Mouse (Mus musculus): Measurements from ENCODE around the gene Cbx6.

Gene Cbx6

DNA sequence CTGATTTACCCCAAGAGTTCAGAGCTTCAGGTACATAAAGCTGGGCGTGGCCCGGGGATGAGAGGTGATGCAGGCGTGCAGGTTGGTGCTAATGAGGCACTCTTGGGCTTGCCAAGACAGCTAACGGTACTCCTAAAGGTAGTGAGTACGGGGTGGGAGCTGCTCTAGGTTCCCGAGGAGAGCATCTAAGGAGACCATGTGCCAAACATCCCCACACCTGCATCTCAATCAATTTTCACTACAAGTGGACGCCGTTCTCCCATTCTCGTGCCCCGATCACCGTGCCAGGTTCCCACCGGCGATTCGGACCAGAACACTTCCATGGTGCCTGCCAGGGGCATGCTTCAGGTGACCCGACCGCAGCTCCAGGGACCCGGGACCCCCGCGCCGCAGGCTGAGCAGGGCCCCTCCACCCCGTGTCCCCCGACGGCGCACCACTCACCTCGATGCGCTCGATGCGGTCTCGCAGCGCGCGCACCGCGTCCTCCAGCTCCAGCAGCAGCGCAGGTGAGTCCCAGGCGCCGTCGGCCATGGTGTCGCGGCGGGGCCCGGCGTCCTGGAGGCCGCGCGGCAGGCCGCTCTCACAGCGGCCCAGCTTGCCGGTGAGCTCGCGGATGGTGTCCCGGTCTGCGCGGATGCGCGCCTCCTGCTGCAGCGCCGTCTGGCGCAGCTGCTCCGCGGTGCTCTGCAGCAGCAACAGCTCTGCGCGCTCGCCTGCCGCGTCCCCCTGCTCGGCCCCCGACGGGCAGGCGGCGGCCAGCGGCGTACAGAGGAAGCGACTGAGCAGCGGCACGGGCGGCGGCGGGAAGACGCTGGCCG lies 30.7 kb downstream of the Cbx6 start:
- DNase-seq (ENCODE audit: low read depth) = peak; percentile 28

DNA sequence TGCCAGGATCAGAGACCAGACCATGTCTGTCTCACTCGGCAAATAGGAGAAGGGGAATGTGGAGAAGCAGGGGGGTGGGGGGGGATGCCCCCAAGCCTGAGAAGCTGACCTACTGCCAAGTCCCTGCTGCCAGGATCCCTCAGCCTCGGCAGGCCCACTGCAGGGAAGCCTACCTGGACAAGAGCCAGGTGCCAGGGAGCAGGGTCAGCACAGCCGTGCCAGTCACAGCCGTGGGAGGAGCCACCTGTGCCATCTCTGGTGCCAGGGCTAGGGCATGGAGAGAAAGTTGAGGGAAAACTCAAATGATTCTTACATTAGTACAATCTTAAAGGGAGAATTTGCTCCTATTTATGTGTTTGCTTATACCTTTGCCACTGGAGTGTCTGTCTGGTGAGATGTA lies 32.2 kb downstream of the Cbx6 start:
- no peak for DNase-seq (ENCODE audit: low read depth)

DNA sequence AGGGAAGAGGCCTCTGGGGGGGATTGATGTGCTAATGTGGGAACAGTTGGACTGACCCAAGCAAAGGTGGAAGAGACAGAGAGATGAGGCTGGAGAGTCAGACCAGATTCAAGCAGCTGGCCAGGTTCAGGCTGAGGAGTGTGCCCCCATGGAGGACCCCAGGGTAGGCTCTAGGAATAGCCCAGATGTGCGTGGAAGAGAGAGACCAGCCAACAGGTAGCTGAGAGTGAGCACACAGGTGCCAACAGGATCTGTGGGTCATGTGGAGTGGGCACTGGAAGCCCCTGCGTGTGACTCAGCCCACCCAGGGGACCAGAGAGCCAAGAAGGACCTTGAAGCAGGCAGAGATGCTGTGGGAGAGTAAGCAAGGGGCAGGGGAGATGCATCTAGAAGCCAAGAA lies 32.8 kb downstream of the Cbx6 start:
- DNase-seq (ENCODE audit: low read depth) = no peak

DNA sequence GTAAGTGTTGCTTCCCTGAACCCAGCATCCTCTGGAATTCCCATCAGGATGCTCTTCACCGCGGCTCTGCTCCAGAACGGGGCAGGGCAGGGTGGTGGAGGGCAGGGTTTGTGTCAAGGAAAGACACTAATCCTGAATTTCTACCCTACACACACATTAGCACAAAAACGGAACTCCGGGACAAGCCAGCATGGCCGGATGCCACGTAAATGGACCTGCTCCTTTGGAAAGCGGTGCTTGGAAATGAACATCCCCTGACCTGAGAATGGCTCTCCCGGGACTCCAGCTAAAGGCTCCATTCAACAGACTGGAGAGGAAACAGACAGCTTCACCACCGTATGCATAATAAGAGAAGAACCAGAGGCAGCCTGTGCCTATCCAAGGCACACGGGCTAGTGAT lies 33.8 kb downstream of the Cbx6 start:
- no peak for DNase-seq (ENCODE audit: low read depth)

DNA sequence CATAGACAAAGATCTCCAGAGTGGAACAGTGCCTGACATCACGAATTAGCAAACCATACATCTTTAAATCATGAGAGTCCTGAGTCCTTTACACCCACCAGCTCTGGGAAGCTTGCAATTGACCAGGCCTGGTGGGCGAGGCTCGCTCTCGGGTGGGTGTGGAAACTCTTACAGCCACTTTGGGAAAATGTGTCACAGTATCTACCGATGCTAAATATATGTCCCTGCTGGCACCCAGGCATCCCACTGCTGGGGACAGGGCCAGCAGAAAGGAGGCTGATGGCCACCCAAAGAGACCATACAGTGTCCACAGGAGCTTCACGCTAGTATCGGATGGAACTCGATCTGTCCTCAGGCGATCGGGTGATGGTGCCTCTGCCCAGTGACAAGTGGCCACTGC lies 35.9 kb downstream of the Cbx6 start:
- no peak for DNase-seq (ENCODE audit: low read depth)

DNA sequence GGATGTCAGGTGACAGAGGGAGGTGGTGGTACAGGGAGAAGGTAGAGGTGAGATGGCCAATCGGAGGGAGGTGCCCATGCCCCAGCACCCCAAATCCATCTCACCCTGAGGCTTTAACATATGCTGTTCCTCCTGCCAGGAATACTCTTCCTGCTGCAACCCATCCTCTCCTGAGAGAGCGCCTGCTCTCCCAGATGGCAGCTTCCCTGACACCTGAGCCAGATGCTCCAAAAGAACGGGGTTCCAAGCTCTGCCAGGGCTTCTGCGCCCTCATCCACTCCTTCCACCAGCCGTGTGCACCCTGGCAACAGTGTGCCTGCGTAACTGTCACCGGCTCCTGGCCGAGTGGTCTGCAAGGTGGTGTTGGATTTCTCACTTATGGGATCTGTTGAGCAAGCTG lies 36.8 kb downstream of the Cbx6 start:
- DNase-seq (ENCODE audit: low read depth) = no peak

DNA sequence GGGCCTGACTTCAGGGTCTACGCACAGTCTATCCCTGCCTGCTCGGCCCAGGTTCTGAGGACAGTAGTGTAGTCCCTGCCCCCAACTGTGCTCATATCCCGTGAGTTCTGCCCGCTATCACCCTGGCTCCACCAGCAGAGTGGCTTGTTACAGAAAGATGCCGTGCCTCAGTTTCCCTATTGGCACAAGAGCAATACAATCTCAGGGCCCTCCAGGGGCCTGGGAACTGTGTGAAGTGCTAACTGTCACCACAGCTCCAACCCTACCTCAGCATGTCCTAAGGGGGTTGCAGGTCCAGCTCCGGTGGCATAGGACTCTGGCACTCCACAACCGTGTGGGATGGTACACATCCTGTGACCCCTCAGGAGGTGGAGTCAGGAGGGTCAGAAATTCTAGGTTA lies 37.4 kb downstream of the Cbx6 start:
- no peak for DNase-seq (ENCODE audit: low read depth)

DNA sequence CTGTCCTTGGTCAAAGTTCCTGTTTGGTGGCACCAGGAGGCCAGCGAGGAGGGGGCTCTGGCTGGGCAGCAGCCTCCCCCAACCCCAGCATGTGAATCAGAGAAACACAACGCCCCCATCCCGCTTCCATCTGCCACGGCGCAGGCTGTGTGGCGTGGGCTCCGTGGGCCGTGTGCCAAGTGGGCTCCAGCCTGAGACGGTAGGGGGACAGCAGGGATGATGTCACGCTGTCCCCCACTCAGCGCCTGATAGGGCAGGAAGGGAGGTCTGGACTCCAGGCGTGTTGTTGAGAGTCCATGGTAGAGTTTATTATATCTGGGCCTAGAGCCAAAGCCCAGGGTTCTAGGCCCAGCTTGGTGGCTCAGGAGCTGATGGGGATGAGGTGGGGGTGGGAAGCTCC lies 38.2 kb downstream of the Cbx6 start:
- DNase-seq (ENCODE audit: low read depth) = no peak

DNA sequence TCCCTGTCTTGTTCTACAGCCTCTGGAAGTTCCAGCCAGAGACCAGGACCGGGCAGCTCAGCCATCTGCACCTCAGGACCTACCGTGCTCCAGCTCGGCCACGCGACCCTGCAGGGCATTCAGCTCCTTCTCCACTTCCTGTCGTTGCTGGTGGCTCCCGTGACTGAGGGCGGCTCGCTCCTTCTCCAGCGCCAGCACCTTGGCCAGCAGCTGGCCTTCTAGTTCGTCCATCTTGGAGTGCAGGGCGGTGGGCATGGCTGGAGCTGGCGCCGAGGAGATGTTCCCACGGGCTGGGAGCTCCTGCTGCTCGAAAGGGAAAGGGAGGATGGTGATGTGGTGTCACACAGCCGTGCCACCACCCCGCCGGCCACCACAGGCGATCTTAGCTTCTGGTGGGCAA lies 40.3 kb downstream of the Cbx6 start:
- no peak for DNase-seq (ENCODE audit: low read depth)

DNA sequence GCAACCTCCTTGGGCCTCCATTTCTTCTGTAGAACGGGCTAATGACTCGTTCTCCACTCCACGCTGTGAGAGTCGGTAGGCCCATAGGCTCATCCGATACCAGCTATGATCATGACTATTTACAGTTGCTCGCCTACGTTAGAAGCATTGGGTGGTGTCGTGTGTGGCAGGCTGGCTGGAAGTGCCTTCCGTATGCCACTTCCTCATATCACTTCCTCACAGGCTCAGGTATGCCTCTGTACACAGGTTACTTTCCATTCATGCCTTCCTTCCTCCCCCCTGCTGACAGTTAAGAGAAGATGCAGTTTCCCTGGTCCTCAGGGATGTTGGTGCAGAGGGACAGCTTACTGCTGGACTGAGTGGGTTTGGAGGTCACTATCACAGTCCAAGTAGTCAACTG lies 41.4 kb downstream of the Cbx6 start:
- no peak for DNase-seq (ENCODE audit: low read depth)

DNA sequence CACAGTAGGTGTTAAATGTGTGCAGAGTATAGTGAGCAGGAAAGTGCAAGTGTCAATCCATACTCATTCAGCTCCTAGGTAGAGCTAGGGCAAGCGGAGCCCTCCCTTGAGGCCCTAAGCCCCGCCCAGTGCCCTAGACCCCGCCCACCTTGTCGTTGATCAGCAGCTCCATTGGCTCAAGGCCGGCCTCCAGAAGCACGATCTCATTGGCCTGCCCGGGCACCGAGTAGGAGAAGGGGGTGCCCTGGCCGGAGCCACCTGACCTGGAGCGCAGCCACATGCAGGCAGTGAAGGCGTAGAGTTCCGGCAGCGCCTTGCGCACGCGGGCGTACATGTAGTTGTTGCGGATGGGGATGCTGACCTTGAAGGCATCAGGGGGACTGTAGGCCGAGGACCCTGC lies 42.0 kb downstream of the Cbx6 start:
- DNase-seq (ENCODE audit: low read depth) = no peak

DNA sequence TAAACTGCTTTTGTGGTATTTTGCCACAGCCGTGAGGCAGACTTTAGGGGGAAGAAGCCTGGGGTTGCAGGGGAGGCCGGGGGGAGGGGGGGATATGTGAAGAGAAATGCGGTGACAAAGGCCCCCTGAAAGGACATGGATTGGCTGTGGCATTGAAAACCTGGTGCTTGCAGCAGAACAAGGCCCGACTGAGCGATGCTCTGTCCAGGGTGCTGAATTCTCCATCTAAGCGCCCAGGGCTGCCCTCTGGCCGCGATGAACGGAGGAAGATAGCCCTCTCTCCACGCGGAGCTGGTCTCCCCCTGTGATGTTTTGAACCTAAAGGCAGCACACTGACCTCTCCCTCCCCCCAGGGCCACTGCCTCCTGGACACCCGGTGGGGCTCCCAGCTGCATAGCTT lies 43.0 kb downstream of the Cbx6 start:
- peak; percentile 60 for DNase-seq (ENCODE audit: low read depth)

DNA sequence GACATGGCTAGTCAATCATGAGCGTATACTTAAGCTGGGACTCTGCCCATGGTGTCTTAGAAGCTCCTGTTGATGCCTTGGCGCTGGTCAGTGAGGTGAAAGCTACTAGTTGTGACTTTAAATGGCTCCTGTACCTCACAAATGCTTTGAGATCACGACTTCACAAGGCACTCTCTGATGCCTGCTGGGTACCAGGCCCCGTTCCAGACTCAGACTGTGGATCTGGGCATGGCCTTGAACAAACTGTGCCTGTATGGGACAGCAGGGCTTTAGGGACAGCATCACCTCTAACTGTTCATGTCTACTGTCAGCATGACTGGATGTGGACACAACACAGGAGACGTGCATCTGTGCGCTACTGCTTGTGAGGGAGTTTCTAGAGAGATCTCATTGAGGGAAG lies 43.6 kb downstream of the Cbx6 start:
- no peak for DNase-seq (ENCODE audit: low read depth)

DNA sequence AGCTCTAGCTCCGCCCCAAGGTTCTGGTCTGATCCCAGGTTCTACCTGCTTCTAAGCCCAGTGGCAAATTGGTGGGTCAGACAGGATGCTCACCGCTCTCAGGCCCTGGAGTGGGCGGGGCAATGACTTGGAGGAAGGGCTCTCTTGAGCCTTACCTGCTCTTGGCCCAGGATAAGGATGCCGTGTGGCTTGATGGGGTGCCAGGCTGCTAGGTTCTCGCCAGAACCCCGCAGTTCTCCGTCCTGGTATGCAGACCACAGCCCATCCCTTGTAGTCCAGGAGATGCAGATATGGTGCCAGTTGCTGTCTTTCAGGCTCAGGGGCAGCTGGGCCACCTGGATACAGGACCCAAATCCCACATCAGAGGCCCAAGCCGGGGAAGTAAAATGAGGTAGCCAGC lies 44.4 kb downstream of the Cbx6 start:
- no peak for DNase-seq (ENCODE audit: low read depth)

DNA sequence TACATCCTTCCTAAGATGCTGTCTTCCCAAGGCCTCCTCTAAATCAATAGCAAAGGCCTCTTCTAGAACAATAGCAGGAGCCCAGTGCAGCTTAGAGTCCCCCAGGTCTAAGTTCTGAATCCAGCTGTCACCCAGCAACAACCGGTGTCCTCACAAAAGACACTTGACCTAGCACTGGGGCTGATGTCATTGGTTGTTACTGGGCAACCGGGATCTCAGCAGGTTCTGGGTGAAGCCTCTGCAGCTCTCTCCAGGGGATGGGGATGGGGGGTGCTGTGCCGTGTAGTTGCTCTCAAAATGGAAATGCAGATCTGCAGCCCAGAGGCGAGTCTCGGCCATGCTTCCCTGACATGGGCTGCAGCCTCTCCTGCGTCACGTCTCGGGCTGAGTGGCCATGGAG lies 46.7 kb downstream of the Cbx6 start:
- DNase-seq (ENCODE audit: low read depth) = no peak

DNA sequence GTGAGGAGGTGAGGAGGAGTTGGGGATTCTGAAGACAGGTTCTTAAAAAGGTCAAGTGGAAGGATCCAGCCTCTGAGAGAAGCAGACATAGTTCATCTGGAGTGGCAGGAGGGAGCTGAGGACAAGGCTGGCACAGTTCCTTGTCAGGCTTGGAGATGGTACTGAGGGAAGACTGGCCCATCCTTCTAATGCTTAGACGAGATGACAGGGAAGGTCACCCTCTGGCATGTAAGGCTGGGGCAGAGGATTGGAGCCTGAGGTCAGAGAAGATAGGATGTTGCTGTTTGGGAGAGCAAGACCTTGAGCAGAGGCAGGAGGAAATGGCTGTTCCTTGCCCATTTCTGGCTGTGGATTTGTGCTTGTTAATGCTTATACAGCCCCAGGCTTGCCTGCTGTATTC lies 49.4 kb downstream of the Cbx6 start:
- DNase-seq (ENCODE audit: low read depth) = no peak

DNA sequence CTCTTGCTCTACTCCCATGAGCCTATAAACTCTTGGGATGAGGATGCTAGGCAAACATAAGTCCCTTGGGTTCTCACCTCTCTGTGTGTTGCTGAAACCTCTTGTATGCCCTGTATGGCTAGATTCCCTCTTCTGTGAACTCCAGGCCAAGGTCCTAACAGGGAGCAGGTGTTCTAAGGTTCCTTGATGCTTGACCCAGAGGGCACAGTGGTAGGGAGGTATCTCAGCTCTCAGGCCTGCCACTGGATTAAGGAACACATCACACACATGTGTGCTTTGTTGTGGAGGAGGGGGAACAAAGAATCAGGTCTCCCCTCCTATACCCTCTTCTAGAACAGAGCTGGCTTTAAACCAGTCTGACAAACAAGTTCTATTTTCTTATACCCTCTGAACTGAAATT lies 56.7 kb downstream of the Cbx6 start, which contains the start of gene Dnal4:
Gene Dnal4 (minus strand): TSS at position 101 of the 400 bp plus-strand sequence.
- DNase-seq (ENCODE audit: low read depth) = no peak

DNA sequence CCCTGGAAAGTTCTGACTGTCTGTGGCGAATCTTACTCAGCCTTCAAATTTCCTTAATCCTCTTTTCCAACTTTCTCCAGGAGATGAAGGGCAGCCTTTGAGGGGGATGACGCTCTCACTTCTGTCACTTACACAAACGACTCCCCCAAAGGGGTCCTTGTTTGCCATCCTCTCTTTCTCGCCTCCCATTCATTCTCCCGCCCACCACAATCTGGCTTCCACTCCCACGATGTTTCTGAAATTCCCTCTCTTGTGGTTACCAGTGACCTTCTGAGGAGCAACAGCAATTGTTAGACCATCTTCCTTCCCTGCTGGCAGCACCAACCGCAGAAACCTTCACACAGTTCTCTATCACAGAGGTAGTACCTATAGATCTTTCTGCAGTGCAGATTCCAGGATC lies 58.8 kb downstream of the Cbx6 start:
- DNase-seq (ENCODE audit: low read depth) = no peak

DNA sequence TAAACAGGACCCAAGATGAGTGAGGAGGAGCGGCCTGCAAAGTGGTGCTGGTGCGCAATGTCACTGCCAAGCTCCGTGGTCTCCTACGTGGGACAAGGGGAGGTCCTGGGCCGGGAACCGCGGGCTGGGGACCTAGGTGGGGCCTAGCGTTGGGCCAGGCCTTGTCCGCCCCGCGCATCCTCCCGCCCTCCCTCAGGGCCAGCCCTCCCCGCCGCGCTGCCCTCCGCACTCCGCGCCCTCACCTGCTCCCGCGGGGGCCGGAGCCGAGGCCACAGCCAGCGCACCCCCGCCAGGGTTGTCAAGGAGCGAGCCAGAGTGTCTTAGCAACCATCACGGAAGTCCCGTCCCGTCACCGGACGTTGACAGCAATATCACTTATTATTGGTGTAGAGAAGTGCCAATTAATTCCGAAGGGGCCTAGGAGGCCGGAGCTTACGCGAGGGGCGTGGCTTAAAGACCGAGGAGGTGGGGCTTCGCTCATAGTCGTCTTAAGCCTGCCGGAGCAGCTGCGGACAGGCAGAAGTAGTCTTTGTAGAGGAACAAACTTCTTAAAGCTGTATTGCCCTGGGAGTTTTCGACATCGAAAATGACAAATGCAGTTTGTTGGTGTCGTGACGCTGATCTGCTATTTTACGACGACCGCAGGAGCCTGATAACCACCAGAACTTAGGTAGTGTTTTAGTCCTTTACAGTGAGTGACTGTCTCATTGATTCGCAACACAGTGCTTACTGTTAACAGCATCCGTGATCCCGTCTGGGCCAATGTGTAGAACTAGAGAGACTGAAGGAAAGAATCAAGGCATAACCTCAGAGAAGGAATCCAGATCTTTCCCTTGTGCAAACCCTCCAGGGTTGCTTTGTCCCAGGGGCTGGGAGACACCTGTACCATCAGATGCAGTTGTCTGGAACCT lies 60.1 kb downstream of the Cbx6 start:
- peak; percentile 99 for DNase-seq (ENCODE audit: low read depth)

All from naive thymus-derived CD4-positive, alpha-beta T cell, adult 2 months (primary cell).